Mouse (Mus musculus) forebrain, embryonic 14.5 days (tissue): ENCODE data around the gene Kif1c. TPM values are rescaled to one million over a fixed set of nuclear protein-coding genes. Genes with fewer than 3 reads are reported as not detected.

Source experiments
- ATAC-seq: fragments of 200-750 bp; cut with Nextera tagmentation; 2 replicates; pipeline ENCODE4 v1.8.0; 2017; ENCODE audit warnings: mild to moderate bottlenecking, moderate library complexity
- DNase-seq: peaks from one replicate; pipeline ENCODE4 v3.0.0-alpha.2; 2015; ENCODE audit warnings: low spot score
- H3K27ac ChIP-seq: fragments of 300-500 bp; sonication (generic); 2 replicates; pipeline ENCODE4 v1.5.1; 2014; ENCODE audit warnings: low read depth, mild to moderate bottlenecking, control low read depth, low read length, moderate library complexity
- H3K27me3 ChIP-seq: fragments of 300-500 bp; sonication (generic); replicated peaks from 2 replicates; pipeline ENCODE4 v1.6.1; 2014; ENCODE audit warnings: low read length, control low read depth, mixed read lengths; ENCODE audit not compliant: control insufficient read depth, insufficient read depth
- H3K36me3 ChIP-seq: fragments of 300-500 bp; sonication (generic); 2 replicates; pipeline ENCODE4 v1.6.1; 2014; ENCODE audit warnings: low read length, control low read depth; ENCODE audit not compliant: control insufficient read depth, insufficient read depth
- H3K4me1 ChIP-seq: fragments of 300-500 bp; sonication (generic); 2 replicates; pipeline ENCODE4 v1.6.1; 2014; ENCODE audit warnings: antibody characterized with exemption, low read length, control low read depth; ENCODE audit not compliant: control insufficient read depth, insufficient read depth
- H3K4me2 ChIP-seq: fragments of 300-500 bp; sonication (generic); 2 replicates; pipeline ENCODE4 v1.6.1; 2014; ENCODE audit warnings: mild to moderate bottlenecking, control low read depth, low read length
- H3K4me3 ChIP-seq: fragments of 300-500 bp; sonication (generic); 2 replicates; pipeline ENCODE4 v1.5.1; 2014; ENCODE audit warnings: low read depth, low read length, control low read depth
- H3K9ac ChIP-seq: fragments of 300-500 bp; sonication (generic); 2 replicates; pipeline ENCODE4 v1.6.1; 2014; ENCODE audit warnings: mild to moderate bottlenecking, low read length, control low read depth, moderate library complexity
- H3K9me3 ChIP-seq: fragments of 300-500 bp; sonication (generic); replicated peaks from 2 replicates; pipeline ENCODE4 v1.6.1; 2016; ENCODE audit warnings: low read length, control low read depth, mixed read lengths; ENCODE audit not compliant: control insufficient read depth
- WGBS: fragments of 180-500 bp; shearing (Covaris S2); extraction: QIAGEN DNeasy Blood & Tissue Kit; methylation state at CpG from one replicate; pipeline ENCODE4 v1.1.7; 2014; 5-methylcytosine and 5-hydroxymethylcytosine counted together
- polyA plus RNA-seq: library from polyadenylated mRNA; unstranded; fragments of >200 nt; fragmentation: Nextera tagmentation; extraction: Ambion mirVana; gene quantifications from 2 replicates; pipeline ENCODE4 v1.2.1, GENCODE M21; 2014

The Kif1c gene
- polyA plus RNA-seq, 1 experiment from 2014 or later = 4.6 TPM

- Histone ChIP-seq H3K27me3 (no peaks in the 10 kb centered on the region), H3K9me3 (no peaks in the 10 kb centered on the region), H3K4me3 (no peak overlapping the region), H3K36me3 (peaks cover 86% of the 10 kb centered on the region), H3K27ac (no peak overlapping the region), H3K9ac (no peak overlapping the region), H3K4me2 (no peak overlapping the region), H3K4me1 (no peaks in the 10 kb centered on the region)
- ATAC-seq = no peak
- 95% methylated on average over 3 of the region's 3 CpGs for WGBS
- no peak for DNase-seq
Observed at GRCm38 (mm10) chr11:70721072-70721471, 20.7 kb downstream of the Kif1c start.

GRCm38 (mm10) chr11:70724706-70725105, 24.4 kb downstream of the Kif1c start:
- 90% methylated on average over 9 of the region's 9 CpGs for WGBS
- Histone ChIP-seq H3K4me2 (no peak overlapping the region), H3K27ac (no peak overlapping the region), H3K9ac (no peak overlapping the region), H3K4me3 (no peak overlapping the region), H3K36me3 (peaks cover 84% of the 10 kb centered on the region), H3K9me3 (no peaks in the 10 kb centered on the region), H3K27me3 (no peaks in the 10 kb centered on the region), H3K4me1 (no peaks in the 10 kb centered on the region)
- no peak for ATAC-seq
- DNase-seq = no peak

- 90% methylated on average over 2 of the region's 2 CpGs for WGBS
- H3K36me3 ChIP-seq = peaks cover 70% of the 10 kb centered on the region
- H3K9me3 ChIP-seq = no peaks in the 10 kb centered on the region
Observed at GRCm38 (mm10) chr11:70726585-70726984, 26.2 kb downstream of the Kif1c start.

GRCm38 (mm10) chr11:70727385-70727784, 27.0 kb downstream of the Kif1c start:
- Histone ChIP-seq H3K4me1 (no peaks in the 10 kb centered on the region), H3K9me3 (no peaks in the 10 kb centered on the region), H3K27ac (no peak overlapping the region), H3K4me2 (no peak overlapping the region), H3K4me3 (no peak overlapping the region), H3K9ac (no peak overlapping the region), H3K27me3 (no peaks in the 10 kb centered on the region), H3K36me3 (peaks cover 64% of the 10 kb centered on the region)
- no peak for DNase-seq
- 93% methylated on average over 5 of the region's 5 CpGs for WGBS
- ATAC-seq = no peak

More at GRCm38 (mm10) chr11:70726585-70726984, 26.2 kb downstream of the Kif1c start:
- DNase-seq (no peak), ATAC-seq (no peak)
- Histone ChIP-seq H3K4me1 (no peaks in the 10 kb centered on the region), H3K27me3 (no peaks in the 10 kb centered on the region), H3K4me3 (no peak overlapping the region), H3K9ac (no peak overlapping the region), H3K4me2 (no peak overlapping the region), H3K27ac (no peak overlapping the region)

- Histone ChIP-seq H3K4me3 (no peak overlapping the region), H3K4me1 (no peaks in the 10 kb centered on the region), H3K4me2 (no peak overlapping the region), H3K27ac (no peak overlapping the region), H3K9me3 (no peaks in the 10 kb centered on the region), H3K36me3 (peaks cover 41% of the 10 kb centered on the region), H3K9ac (no peak overlapping the region), H3K27me3 (no peaks in the 10 kb centered on the region)
- DNase-seq (no peak), ATAC-seq (no peak)
- 87% methylated on average over 9 of the region's 9 CpGs for WGBS
Observed at GRCm38 (mm10) chr11:70730427-70731038, 30.2 kb downstream of the Kif1c start.

GRCm38 (mm10) chr11:70731178-70731577, 30.8 kb downstream of the Kif1c start:
- Histone ChIP-seq H3K4me2 (no peak overlapping the region), H3K36me3 (peaks cover 35% of the 10 kb centered on the region), H3K9ac (no peak overlapping the region), H3K9me3 (no peaks in the 10 kb centered on the region), H3K27ac (no peak overlapping the region), H3K27me3 (no peaks in the 10 kb centered on the region), H3K4me3 (no peak overlapping the region), H3K4me1 (no peaks in the 10 kb centered on the region)
- WGBS = 51% methylated on average over 5 of the region's 5 CpGs
- DNase-seq = peak; percentile 18
- ATAC-seq = no peak

- no peak for DNase-seq
- Histone ChIP-seq H3K9ac (no peak overlapping the region), H3K27me3 (no peaks in the 10 kb centered on the region), H3K9me3 (no peaks in the 10 kb centered on the region), H3K27ac (no peak overlapping the region), H3K4me3 (no peak overlapping the region), H3K36me3 (peaks cover 14% of the 10 kb centered on the region), H3K4me1 (no peaks in the 10 kb centered on the region), H3K4me2 (no peak overlapping the region)
- ATAC-seq = no peak
- 65% methylated on average over 5 of the region's 5 CpGs for WGBS
Observed at GRCm38 (mm10) chr11:70733256-70733655, 32.9 kb downstream of the Kif1c start.

GRCm38 (mm10) chr11:70737749-70738148, 37.4 kb downstream of the Kif1c start:
- Histone ChIP-seq H3K9ac (no peak overlapping the region), H3K4me2 (no peak overlapping the region), H3K27ac (no peak overlapping the region), H3K9me3 (no peaks in the 10 kb centered on the region), H3K4me1 (no peaks in the 10 kb centered on the region), H3K36me3 (no peaks in the 10 kb centered on the region), H3K27me3 (no peaks in the 10 kb centered on the region), H3K4me3 (no peak overlapping the region)
- ATAC-seq = no peak
- 69% methylated on average over 5 of the region's 5 CpGs for WGBS
- DNase-seq = no peak

GRCm38 (mm10) chr11:70741603-70742002, 41.3 kb downstream of the Kif1c start:
- no peak overlapping the region for H3K4me2 ChIP-seq
- ATAC-seq (no peak), DNase-seq (no peak)
- no peak overlapping the region for H3K27ac ChIP-seq
- no peaks in the 10 kb centered on the region for H3K36me3 ChIP-seq
- no peak overlapping the region for H3K4me3 ChIP-seq
- H3K9me3 ChIP-seq = no peaks in the 10 kb centered on the region
- WGBS = 92% methylated on average over 3 of the region's 3 CpGs
- no peaks in the 10 kb centered on the region for H3K27me3 ChIP-seq
- no peak overlapping the region for H3K9ac ChIP-seq
- no peaks in the 10 kb centered on the region for H3K4me1 ChIP-seq
